Mouse (Mus musculus) kidney, postnatal 0 days (tissue): Measurements from ENCODE around the gene Sf1. TPM values are rescaled to one million over a fixed set of nuclear protein-coding genes. Genes with fewer than 3 reads are reported as not detected.

ENCODE experiments used
- ATAC-seq: fragments of 200-750 bp; cut with Nextera tagmentation; replicated peaks from 2 replicates; pipeline ENCODE4 v1.8.0; 2017; ENCODE audit warnings: low read depth, moderate number of reproducible peaks, moderate TSS enrichment, moderate library complexity; ENCODE audit not compliant: low FRiP score
- DNase-seq: peaks from one replicate; pipeline ENCODE4 v3.0.0-alpha.2; 2016; ENCODE audit warnings: low spot score
- H3K27ac ChIP-seq: fragments of 300-500 bp; sonication (generic); 2 replicates; pipeline ENCODE4 v1.5.1; 2014; ENCODE audit warnings: mild to moderate bottlenecking
- H3K27me3 ChIP-seq: fragments of 300-500 bp; sonication (generic); 2 replicates; pipeline ENCODE4 v1.6.1; 2014; ENCODE audit warnings: low read length, mixed read lengths; ENCODE audit not compliant: insufficient read depth
- H3K36me3 ChIP-seq: fragments of 300-500 bp; sonication (generic); 2 replicates; pipeline ENCODE4 v1.6.1; 2014; ENCODE audit warnings: low read length, mixed read lengths; ENCODE audit not compliant: insufficient read depth
- H3K4me1 ChIP-seq: fragments of 300-500 bp; sonication (generic); replicated peaks from 2 replicates; pipeline ENCODE4 v1.6.1; 2014; ENCODE audit warnings: antibody characterized with exemption, low read length, mixed read lengths; ENCODE audit not compliant: insufficient read depth
- H3K4me2 ChIP-seq: fragments of 300-500 bp; sonication (generic); 2 replicates; pipeline ENCODE4 v1.6.1; 2014; ENCODE audit warnings: mild to moderate bottlenecking, low read length, moderate library complexity, mixed read lengths
- H3K4me3 ChIP-seq: fragments of 300-500 bp; sonication (generic); replicated peaks from 2 replicates; pipeline ENCODE4 v1.5.1; 2014; ENCODE audit warnings: low read depth, low read length
- H3K9ac ChIP-seq: fragments of 300-500 bp; sonication (generic); 2 replicates; pipeline ENCODE4 v1.6.1; 2014; ENCODE audit warnings: low read depth, low read length
- H3K9me3 ChIP-seq: fragments of 300-500 bp; sonication (generic); replicated peaks from 2 replicates; pipeline ENCODE4 v1.6.1; 2016; ENCODE audit warnings: low read length, inconsistent platforms, mixed read lengths
- CTCF ChIP-seq: IDR thresholded peaks from 2 replicates; pipeline ENCODE4 v1.5.1; 2016; ENCODE audit warnings: antibody characterized with exemption, low read depth, mild to moderate bottlenecking, moderate library complexity
- WGBS: fragments of 180-500 bp; shearing (Covaris S2); extraction: QIAGEN DNeasy Blood & Tissue Kit; methylation state at CpG from one replicate; pipeline ENCODE4 v1.1.7; 2014; 5-methylcytosine and 5-hydroxymethylcytosine counted together
- polyA plus RNA-seq: library from polyadenylated mRNA; unstranded; fragments of >200 nt; fragmentation: Nextera tagmentation; extraction: Ambion mirVana; gene quantifications from 2 replicates; pipeline ENCODE4 v1.2.1, GENCODE M21; 2015

The Sf1 gene
- polyA plus RNA-seq, 1 experiment from 2014 or later: 91.1 TPM

GRCm38 (mm10) chr19:6321786-6322621, 41.5 kb upstream of the Sf1 start:
- H3K4me2 ChIP-seq: no peak overlapping the region

GRCm38 (mm10) chr19:6324751-6325150, 38.7 kb upstream of the Sf1 start:
- 85% methylated on average over 9 of the region's 9 CpGs for WGBS
- Histone ChIP-seq H3K27me3 (no peaks in the 10 kb centered on the region), H3K4me1 (no peaks in the 10 kb centered on the region), H3K4me3 (no peak overlapping the region), H3K36me3 (peaks cover 12% of the 10 kb centered on the region; the same call in 1 of the 2 replicates), H3K4me2 (no peak overlapping the region), H3K27ac (no peak overlapping the region), H3K9ac (no peak overlapping the region), H3K9me3 (no peaks in the 10 kb centered on the region)
- no peak for ATAC-seq
- TF ChIP-seq CTCF: no peak
- no peak for DNase-seq

More at GRCm38 (mm10) chr19:6321786-6322621, 41.5 kb upstream of the Sf1 start:
- TF ChIP-seq CTCF: no peak
- no peaks in the 10 kb centered on the region for H3K27me3 ChIP-seq
- WGBS: 65% methylated on average over 33 of the region's 33 CpGs
- DNase-seq: no peak
- H3K27ac ChIP-seq: peak overlapping the region; percentile 42; the same call in 1 of the 2 replicates
- H3K36me3 ChIP-seq: peaks cover 29% of the 10 kb centered on the region
- no peak overlapping the region for H3K9ac ChIP-seq
- H3K4me3 ChIP-seq: no peak overlapping the region
- no peaks in the 10 kb centered on the region for H3K9me3 ChIP-seq
- H3K4me1 ChIP-seq: no peaks in the 10 kb centered on the region
- peak; percentile 50 for ATAC-seq

- ATAC-seq (no peak), DNase-seq (no peak)
- Histone ChIP-seq H3K9ac (no peak overlapping the region), H3K27me3 (no peaks in the 10 kb centered on the region), H3K27ac (no peak overlapping the region), H3K36me3 (no peaks in the 10 kb centered on the region), H3K9me3 (no peaks in the 10 kb centered on the region), H3K4me1 (peaks cover 10% of the 10 kb centered on the region; the same call in 1 of the 2 replicates), H3K4me3 (no peak overlapping the region), H3K4me2 (no peak overlapping the region; the same call in 1 of the 2 replicates)
- no peak for TF ChIP-seq CTCF
- 56% methylated on average over 5 of the region's 5 CpGs for whole genome bisulfite sequencing
Observed at GRCm38 (mm10) chr19:6331178-6331577, 32.3 kb upstream of the Sf1 start.

GRCm38 (mm10) chr19:6331719-6332516, 31.6 kb upstream of the Sf1 start:
- Histone ChIP-seq H3K4me3 (no peak overlapping the region), H3K27ac (no peak overlapping the region), H3K9me3 (no peaks in the 10 kb centered on the region), H3K4me1 (peaks cover 17% of the 10 kb centered on the region; the same call in 1 of the 2 replicates), H3K4me2 (peak overlapping the region; percentile 42), H3K27me3 (no peaks in the 10 kb centered on the region), H3K36me3 (no peaks in the 10 kb centered on the region), H3K9ac (peak overlapping the region; percentile 39; the same call in 1 of the 2 replicates)
- TF ChIP-seq CTCF: peak; percentile 98
- 19% methylated on average over 13 of the region's 13 CpGs for WGBS
- DNase-seq (peak; percentile 92), ATAC-seq (no peak)

- Histone ChIP-seq H3K4me3 (no peak overlapping the region), H3K9me3 (no peaks in the 10 kb centered on the region), H3K9ac (no peak overlapping the region), H3K36me3 (peaks cover 7% of the 10 kb centered on the region; the same call in 1 of the 2 replicates), H3K4me1 (peaks cover 17% of the 10 kb centered on the region; the same call in 1 of the 2 replicates), H3K27ac (peak overlapping the region; percentile 74), H3K4me2 (peak overlapping the region; percentile 74; the same call in 1 of the 2 replicates), H3K27me3 (no peaks in the 10 kb centered on the region)
- ATAC-seq (0 out of 2 replicates have a peak, but pooled peaks have one; percentile 2), DNase-seq (no peak)
- no peak for TF ChIP-seq CTCF
- 54% methylated on average over 9 of the region's 9 CpGs for WGBS
Observed at GRCm38 (mm10) chr19:6333761-6334595, 29.5 kb upstream of the Sf1 start.
